Mouse (Mus musculus) cerebellum, adult 2 months (tissue): ENCODE measurements around the gene Tubb2b. TPM values are rescaled to one million over a fixed set of nuclear protein-coding genes. Genes with fewer than 3 reads are reported as not detected.
A peak's percentile ranks its signal among the peaks of the same experiment; 100 is the strongest.

ENCODE experiments used
- DNase-seq, 2 experiments: peaks; one replicate each; pipeline ENCODE4 v3.0.0; 2021
- H3K27ac ChIP-seq: fragments of 200-500 bp; 2 replicates; pipeline ENCODE4 v1.5.1; 2012; ENCODE audit warnings: low read length, control low read depth, inconsistent platforms; ENCODE audit not compliant: insufficient read depth
- H3K27me3 ChIP-seq: fragments of 200-500 bp; 2 replicates; pipeline ENCODE4 v1.6.1; 2012; ENCODE audit warnings: inconsistent platforms, mild to moderate bottlenecking, low read length, moderate library complexity; ENCODE audit not compliant: control insufficient read depth, insufficient read depth
- H3K4me1 ChIP-seq: fragments of 200-500 bp; 2 replicates; pipeline ENCODE4 v1.6.1; 2011; ENCODE audit warnings: low read length; ENCODE audit not compliant: control insufficient read depth, insufficient read depth
- H3K4me3 ChIP-seq: fragments of 200-500 bp; replicated peaks from 2 replicates; pipeline ENCODE3; 2011; ENCODE audit warnings: mild to moderate bottlenecking, low read depth, low read length, control low read depth; ENCODE audit not compliant: insufficient read depth
- CTCF ChIP-seq: fragments of 200-500 bp; IDR thresholded peaks from 2 replicates; pipeline ENCODE4 v1.5.1; 2011; ENCODE audit warnings: low read depth, mild to moderate bottlenecking, control low read depth, low read length, moderate library complexity, borderline replicate concordance; ENCODE audit not compliant: insufficient read depth
- POLR2A ChIP-seq: fragments of 200-500 bp; IDR thresholded peaks from 2 replicates; pipeline ENCODE4 v1.6.1; 2011; ENCODE audit warnings: low read length, control low read depth, borderline replicate concordance; ENCODE audit not compliant: insufficient read depth
- WGBS: fragments of 180-500 bp; shearing (Covaris S2); methylation state at CpG from one replicate; pipeline ENCODE4 v1.1.7; 2018; 5-methylcytosine and 5-hydroxymethylcytosine counted together
- polyA plus RNA-seq: library from polyadenylated mRNA; depleted of rRNA; stranded (reverse); fragments of >200 nt; gene quantifications from 2 replicates; pipeline ENCODE4 v1.2.3, GENCODE M21; 2012

Gene Tubb2b
- polyA plus RNA-seq, 1 experiment: 224 TPM

DNA sequence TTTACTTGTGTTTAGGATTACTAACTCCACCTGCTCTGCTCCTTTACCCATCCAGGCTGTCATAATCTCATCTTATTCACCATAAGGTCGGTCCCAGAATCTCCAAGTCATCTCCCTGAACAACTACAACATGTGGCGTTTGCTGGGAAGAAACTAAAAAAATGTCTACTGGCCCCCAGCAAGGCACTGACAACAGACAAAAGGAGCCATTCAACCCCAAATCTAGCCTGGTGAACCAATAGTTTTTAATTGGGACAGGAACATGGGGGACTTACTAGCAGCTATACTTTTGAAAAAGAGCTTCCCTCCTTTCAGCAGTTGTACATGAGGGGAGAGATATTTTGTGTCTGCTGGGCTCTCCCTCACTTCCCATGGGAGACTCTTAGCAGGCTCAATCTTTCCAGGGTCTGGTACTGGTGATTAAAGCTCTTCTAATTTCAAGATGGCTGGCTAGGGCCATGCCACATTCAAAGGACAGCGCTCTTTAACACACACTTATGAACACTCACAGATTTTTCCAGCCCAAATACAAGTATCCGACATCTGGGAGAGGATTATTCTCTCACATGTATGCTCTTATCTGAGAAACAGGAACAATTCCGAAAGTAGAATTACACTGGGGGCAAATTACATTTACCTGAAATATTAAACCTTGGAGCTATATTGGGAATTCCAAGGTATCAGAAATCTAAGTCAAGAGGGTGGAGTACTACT, 19.4 kb upstream of the Tubb2b start:
- no peak overlapping the region for H3K27ac ChIP-seq
- WGBS: 81% methylated on average over 5 of the region's 5 CpGs
- H3K4me1 ChIP-seq: peaks cover 14% of the 10 kb centered on the region; the same call in 1 of the 2 replicates
- H3K27me3 ChIP-seq: no peaks in the 10 kb centered on the region
- no peak for TF ChIP-seq POLR2A
- no peak for TF ChIP-seq CTCF
- DNase-seq: no peak
- H3K4me3 ChIP-seq: no peak overlapping the region

- H3K4me3 ChIP-seq: peak overlapping the region; percentile 54
- DNase-seq: peak; percentile 68 to 72
- peaks cover 14% of the 10 kb centered on the region; the same call in 1 of the 2 replicates for H3K4me1 ChIP-seq
- 4% methylated on average over 23 of the region's 23 CpGs for WGBS
- H3K27me3 ChIP-seq: no peaks in the 10 kb centered on the region
- H3K27ac ChIP-seq: peak overlapping the region; percentile 32; the same call in 1 of the 2 replicates
- no peak for TF ChIP-seq POLR2A
- TF ChIP-seq CTCF: no peak
Measured at GRCm38 (mm10) chr13:34148767-34149392, 18.6 kb upstream of the Tubb2b start.

DNA sequence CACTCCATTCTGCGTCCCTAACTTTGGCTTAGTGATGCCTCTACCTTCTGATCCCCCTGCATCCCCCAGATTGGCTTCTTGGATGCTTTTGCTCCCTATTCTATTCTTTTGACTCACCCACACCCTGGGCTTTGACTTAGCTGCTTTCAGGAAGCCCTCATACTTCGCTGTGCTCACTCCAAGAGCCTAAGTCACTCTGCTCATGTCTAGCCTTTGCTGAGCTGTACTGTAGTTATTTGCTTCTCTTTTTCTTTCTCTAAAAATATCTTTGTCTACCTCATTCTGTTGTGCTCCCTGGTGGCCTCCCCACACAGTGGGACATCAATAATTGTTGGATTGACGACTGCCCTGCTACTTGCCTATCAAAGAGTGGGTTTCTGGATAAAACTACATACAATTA, 17.9 kb upstream of the Tubb2b start:
- TF ChIP-seq CTCF (no peak), POLR2A (no peak)
- no peak for DNase-seq
- no peak overlapping the region for H3K27ac ChIP-seq

GRCm38 (mm10) chr13:34146916-34147315, 16.6 kb upstream of the Tubb2b start:
- Histone ChIP-seq H3K27ac (no peak overlapping the region), H3K4me1 (peaks cover 7% of the 10 kb centered on the region; the same call in 1 of the 2 replicates), H3K27me3 (no peaks in the 10 kb centered on the region), H3K4me3 (no peak overlapping the region)
- TF ChIP-seq POLR2A (no peak), CTCF (no peak)
- WGBS: 68% methylated on average over 3 of the region's 3 CpGs
- DNase-seq: no peak

More for the DNA sequence above, 17.9 kb upstream of the Tubb2b start:
- H3K4me1 ChIP-seq: peaks cover 7% of the 10 kb centered on the region; the same call in 1 of the 2 replicates
- no peaks in the 10 kb centered on the region for H3K27me3 ChIP-seq
- WGBS: 82% methylated on average over 3 of the region's 3 CpGs
- no peak overlapping the region for H3K4me3 ChIP-seq

DNA sequence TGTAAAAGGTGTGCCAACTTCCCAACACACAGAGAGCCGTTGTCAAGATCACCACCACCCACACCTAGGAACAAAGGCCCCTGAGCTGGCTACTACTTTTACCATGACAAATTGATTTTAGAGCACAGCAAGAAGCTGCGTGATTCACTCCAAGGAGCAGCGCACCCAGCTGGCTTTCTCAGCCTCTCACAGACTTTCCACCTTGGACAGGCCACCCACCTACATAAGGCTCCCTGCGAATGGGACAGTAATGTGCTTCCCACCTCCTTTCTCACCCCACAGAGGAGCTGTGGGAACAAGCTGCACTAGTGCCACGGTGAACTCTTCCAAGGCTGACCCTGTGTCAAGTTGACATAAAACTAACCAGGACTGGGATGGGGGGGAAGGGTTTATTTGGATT, 13.1 kb upstream of the Tubb2b start:
- H3K27me3 ChIP-seq: no peaks in the 10 kb centered on the region
- 45% methylated on average over 5 of the region's 5 CpGs for WGBS
- H3K27ac ChIP-seq: no peak overlapping the region
- H3K4me3 ChIP-seq: no peak overlapping the region
- H3K4me1 ChIP-seq: no peaks in the 10 kb centered on the region
- no peak for DNase-seq
- TF ChIP-seq CTCF: no peak
- no peak for TF ChIP-seq POLR2A

GRCm38 (mm10) chr13:34136605-34137004, 6.3 kb upstream of the Tubb2b start:
- Histone ChIP-seq H3K4me3 (no peak overlapping the region), H3K27me3 (no peaks in the 10 kb centered on the region), H3K4me1 (peaks cover 10% of the 10 kb centered on the region), H3K27ac (no peak overlapping the region)
- 12% methylated on average over 7 of the region's 7 CpGs for WGBS
- TF ChIP-seq CTCF (no peak), POLR2A (no peak)
- DNase-seq: peak; percentile 51 to 64

GRCm38 (mm10) chr13:34134276-34134675, 4.0 kb upstream of the Tubb2b start:
- 84% methylated on average over 7 of the region's 7 CpGs for WGBS
- Histone ChIP-seq H3K27ac (no peak overlapping the region), H3K4me3 (no peak overlapping the region), H3K27me3 (no peaks in the 10 kb centered on the region), H3K4me1 (peaks cover 14% of the 10 kb centered on the region)
- TF ChIP-seq POLR2A (no peak), CTCF (no peak)
- DNase-seq: no peak
